Mouse (Mus musculus) ovary, postnatal 10 days (tissue): ENCODE measurements at regions not wholly inside any gene's neighbourhood (a gene's known extent, or its start where the extent isn't known, plus 50 kb on each side); places are given as distances from the start of the nearest gene placed in this dataset.

Experiments used
- DNase-seq: peaks from one replicate; pipeline ENCODE4 v3.0.0; 2022; ENCODE audit warnings: low spot score

DNA sequence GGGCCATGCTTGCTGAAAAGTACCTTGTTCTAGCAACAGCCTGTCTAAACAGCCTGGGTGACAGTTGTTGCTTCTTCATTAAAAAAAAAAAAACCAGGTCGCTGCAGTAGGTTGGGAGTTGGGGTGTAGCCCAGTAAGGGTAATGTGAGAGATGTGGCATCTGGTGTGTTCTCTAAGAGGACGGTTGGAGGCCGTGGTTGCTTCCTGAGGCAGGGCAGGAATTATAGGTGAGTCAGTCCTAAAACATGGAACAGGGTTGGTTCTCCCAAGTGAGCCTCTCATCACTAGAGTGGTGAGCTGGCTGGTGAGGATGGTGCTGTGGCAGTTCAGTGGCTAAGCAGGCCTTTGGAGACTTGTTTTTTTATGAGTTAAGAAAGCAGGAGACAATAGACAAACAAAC lies 283.3 kb upstream of the Prickle1 start:
- DNase-seq, result no peak

DNA sequence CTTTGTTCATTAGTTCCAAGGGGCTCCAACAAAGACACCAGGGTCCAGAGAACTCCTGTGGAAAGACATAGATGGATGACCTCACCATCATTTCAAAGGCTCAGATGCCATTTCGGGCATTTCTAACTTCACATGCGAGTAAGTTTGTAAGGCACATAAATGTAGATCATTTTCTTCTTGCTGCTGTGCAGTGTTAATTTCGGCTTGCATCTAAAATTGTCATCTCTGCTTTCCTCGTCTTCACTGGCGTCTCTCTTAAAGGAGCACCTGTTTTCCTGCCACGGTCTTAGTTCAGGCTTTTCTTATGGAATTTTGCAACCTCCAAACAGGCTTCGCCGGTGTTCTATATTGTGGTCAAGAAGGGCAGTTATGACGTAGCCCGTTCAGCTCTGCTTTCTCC lies 280.6 kb upstream of the Prickle1 start:
- DNase-seq, result no peak

- DNase-seq, result no peak
These were observed 280.0 kb upstream of the Prickle1 start for GRCm38 (mm10) chr15:93875685-93876084.

DNA sequence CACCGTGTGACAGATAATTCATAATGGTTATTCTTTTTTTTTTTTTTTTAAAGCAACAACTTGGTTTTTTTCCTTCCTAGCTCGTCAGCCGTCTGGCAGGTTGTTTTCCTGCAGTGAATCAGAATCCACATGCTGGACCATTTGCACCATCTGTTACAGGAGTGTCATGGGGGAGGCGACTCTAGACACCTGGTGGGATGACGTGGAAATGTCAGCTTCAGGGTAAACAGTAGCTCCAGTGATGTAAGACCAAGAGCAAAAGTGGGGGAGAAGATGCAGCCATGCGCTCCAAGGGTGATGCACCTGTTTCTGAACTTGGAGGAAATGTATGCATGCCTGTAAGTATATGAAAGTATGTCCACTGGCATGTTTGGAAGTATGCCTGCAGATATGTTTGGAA lies 278.5 kb upstream of the Prickle1 start:
- DNase-seq, result no peak

GRCm38 (mm10) chr15:93857336-93857901 lies 261.7 kb upstream of the Prickle1 start:
- DNase-seq, result no peak

DNA sequence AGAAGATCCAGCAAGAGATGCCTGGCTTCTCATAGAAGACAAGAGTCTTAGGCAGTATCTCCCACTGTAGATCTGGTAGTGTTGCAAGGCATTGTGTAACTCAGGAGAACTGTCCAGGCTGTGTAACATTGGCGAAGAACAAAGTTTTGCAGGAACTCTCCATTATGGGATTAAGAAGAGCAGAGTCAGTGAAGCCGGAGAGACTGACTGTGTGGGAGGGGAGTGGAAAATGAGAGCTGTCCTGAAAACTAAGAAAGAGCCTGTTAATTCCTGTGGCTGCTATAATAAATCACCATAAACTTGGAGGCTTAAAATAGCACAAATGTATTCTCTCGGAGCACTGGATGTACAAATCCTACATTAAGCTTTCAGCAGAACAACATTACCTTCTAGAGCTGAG lies 257.5 kb upstream of the Prickle1 start:
- DNase-seq, result no peak

DNA sequence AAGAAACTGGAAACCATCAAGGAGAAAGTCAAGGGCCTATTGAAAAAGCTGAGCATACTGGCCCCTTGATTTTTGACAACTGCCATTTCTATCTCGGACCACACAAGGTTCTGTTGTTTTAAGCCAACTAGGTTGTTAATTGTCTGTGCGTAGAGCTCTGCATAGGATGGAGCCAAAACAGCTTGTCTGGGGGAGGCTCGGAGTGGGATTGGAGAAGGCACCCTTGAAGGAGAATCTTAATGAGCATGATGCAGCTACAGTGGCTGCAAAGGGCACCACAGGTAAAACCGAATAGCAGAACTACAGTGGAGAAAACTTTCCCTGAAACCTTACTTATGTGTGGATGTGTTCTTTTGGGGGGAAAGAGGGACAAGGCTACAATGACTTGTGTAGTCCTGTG lies 256.4 kb upstream of the Prickle1 start:
- no peak for DNase-seq

- no peak for DNase-seq
These were observed 254.7 kb upstream of the Prickle1 start for GRCm38 (mm10) chr15:93850388-93850787.

DNA sequence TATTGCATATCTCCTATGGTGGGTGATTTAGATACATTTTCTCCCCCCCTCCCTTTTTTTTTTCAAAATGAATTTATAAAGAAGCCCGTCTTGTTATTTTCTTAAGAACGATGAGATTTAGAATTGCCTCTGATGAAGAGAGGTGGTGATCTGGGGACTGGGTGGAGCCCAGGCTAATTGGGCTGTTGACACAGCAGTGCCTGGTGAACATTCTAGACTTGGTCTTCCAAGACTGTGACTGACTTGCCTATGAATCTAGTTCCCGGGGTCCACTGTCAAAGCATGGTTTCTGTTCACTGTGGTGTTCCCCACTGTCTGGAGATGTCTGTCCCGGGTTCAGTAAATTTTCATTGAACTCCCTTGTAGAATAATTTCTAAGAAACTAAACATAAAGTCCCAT lies 253.1 kb upstream of the Prickle1 start:
- no peak for DNase-seq

DNA sequence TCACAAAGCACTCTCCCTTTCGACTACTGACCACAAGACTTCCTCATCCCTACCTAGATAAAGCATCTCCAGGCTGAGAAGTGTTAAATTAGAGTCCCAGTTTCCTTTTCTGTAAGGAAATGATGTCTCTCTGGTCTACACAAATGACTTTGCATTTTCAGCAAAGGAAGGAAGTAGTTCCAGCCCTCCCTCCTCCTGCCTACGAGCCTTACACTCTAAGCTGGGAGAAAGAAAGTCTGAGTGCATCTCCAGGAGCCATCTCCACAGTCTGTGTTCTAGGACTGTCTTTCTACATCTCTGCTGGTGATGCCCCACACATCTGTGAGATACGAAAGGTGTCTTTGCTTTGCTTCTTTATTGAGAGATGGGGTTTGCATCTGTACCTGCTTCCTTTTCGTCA lies 251.1 kb upstream of the Prickle1 start:
- no peak for DNase-seq

GRCm38 (mm10) chr15:93845801-93846200 lies 250.1 kb upstream of the Prickle1 start:
- DNase-seq, result no peak

DNA sequence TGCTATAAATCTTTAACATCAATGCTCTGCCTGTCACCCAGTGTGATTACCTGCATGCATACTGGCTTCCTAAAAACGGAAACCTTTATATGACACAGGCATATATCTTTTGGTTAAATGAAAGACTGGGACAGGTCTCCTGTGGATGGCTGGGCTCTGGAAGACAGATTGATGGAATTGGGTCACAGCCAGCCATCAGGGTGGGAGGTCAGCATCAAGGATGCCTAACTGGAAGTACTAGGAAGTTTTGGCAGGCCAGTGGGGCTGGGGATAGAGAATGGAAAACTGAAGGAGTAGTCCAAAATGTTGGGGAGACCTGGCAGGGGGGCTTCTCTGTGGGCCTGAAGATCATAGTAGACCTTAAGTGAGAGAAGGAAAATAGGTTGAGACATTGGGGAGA lies 237.3 kb upstream of the Prickle1 start:
- DNase-seq, result no peak

- DNase-seq, result no peak
These were observed 236.8 kb upstream of the Prickle1 start for GRCm38 (mm10) chr15:93832431-93832936.

DNA sequence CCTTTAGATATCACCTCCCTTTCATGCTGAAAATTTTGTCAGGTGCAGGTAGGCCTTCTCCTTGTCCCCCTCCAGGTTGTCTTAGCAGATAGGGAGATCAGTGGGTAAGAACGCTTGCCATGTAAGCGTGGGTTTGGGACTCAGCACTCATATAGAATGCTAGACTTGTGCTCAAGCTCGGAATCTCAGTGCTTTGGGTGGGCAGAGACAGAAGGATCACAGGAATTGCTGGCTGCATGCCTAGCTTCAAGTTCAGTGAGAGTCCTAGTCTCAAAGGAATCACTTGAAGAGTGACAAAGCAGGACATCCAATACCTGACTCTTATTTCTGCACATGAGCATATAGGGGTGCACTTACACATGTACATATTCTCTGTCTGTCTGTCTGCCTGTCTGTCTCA lies 235.5 kb upstream of the Prickle1 start:
- no peak for DNase-seq

GRCm38 (mm10) chr15:93824729-93825694 lies 229.3 kb upstream of the Prickle1 start:
- DNase-seq, result no peak

DNA sequence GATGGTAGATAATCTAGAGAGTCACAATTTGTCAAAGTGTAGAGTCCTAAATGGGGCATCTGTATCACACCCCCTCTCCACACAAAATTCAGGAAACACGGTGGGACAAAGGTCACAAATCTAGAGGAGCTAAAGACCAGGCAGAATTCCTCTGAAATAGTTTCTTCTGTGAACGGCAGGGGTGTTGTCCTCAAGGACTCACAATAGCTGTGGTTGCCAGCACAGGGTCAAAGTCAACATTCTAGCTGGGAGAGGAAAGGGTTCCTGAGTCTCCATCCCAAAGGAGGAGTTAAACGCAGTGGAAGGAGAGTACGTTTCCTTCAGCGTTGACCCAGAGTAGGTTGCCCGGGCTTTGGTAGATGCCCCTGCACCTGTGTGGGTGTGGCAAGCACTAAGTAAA lies 225.5 kb upstream of the Prickle1 start:
- DNase-seq, result no peak

DNA sequence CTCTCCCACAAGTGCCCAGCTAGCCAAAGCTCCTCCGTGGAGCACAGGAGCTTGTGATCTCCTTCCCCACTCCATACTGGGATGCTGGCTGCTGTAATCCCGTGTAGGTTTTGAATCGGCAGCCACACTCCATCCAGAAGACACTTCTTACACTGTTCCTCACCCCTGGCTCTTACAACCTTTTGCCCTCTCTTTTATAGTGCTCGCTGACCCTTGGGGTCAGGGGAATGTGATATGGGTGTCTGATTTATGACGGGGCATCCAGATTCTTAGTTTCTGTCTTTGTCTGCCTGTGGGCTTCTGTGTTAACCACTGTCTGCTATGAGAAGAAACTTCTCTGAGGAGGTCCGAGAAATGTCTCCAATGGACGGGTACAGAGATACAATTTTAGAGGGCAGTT lies 216.3 kb upstream of the Prickle1 start:
- DNase-seq, result no peak

DNA sequence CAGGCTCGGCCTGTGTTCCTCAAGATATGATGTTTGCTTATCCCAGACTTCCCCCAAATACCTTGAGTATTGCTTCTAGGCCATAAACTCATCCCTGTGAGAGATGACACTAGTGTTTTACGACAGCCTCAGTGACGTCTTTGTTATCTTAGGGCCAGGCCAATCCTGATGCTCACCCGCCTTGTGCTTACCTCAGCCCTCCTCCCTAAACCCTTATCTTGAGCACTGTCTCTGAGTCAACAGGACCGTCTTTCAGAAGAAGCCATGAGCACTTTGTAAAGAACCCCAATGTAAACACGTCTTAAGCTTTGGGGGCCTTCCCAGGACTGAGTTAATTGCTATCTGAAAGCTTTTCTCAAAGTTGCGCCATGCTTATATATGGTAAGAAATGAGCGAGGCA lies 212.3 kb upstream of the Prickle1 start:
- no peak for DNase-seq

DNA sequence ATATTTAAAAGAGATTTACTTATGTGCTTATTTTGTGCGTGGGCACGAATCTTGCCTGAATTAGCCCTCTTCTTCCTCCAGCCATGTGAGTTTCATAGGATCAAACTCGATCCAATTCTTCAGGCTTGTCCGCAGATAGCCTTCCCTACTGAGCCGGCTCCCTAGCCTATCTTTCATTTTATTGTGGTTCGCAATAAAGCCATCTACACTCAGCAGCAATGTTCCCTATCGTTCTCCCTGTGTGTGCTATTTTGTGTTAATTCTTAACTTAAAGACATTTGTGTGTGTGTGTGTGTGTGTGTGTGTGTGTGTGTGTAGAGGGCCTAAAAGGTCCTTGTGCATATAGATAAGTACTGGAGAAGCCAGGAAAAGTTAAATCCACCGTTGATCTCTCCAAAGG lies 211.8 kb upstream of the Prickle1 start:
- DNase-seq, result no peak

DNA sequence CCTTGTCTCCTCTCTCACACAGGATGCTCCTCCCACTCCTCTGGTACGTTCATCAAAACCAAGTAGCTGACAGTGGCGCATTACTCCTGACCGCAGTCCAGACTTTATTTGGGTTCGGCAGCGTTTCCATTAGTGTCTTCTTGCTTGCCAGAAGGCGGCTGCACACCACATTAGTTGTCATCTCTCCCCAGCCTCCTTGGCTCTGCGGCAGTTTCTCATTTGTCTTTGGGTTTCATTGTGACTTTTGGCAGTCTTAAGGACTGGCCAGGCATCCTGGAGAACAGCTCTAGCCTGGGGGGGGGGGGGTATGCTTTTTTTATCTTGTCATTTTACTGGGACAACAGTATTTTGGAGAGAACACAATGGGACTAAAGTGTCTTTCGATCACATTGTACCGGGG lies 209.0 kb upstream of the Prickle1 start:
- DNase-seq, result no peak

GRCm38 (mm10) chr15:93790531-93790930 lies 194.8 kb upstream of the Prickle1 start:
- no peak for DNase-seq

DNA sequence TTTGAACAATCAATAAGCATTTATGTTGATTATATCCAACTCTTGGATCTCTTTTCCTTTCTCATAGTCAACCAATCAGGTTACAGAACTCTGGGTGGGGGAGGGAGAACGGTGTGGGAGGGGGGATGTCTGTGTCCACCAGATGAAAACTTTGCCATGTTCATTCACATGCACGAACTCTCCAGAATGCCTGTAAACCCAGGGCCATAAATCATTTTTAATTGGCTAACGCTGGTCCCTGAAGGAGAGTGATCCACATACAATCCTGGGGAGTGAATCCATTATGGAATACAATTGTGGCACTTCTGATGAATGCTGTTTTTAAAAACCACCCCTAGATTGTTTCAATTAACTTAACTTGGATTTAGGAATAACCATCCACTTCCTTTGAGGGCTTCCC lies 194.1 kb upstream of the Prickle1 start:
- DNase-seq, result no peak

- no peak for DNase-seq
These were observed 191.7 kb upstream of the Prickle1 start for GRCm38 (mm10) chr15:93787361-93787760.
